Mouse (Mus musculus) adrenal gland, postnatal 14 days (tissue): ENCODE results near the gene Apex2. TPM values are rescaled to one million over a fixed set of nuclear protein-coding genes. Genes with fewer than 3 reads are reported as not detected.

ENCODE experiments used
- DNase-seq: peaks from one replicate; pipeline ENCODE4 v3.0.0; 2021; ENCODE audit warnings: mixed read lengths
- long read RNA-seq, 2 experiments: library from polyadenylated mRNA; stranded (forward); transcript quantifications; one replicate each; pipeline ENCODE4 v2.0.0; 2021
- total RNA-seq: library from RNA; stranded (reverse); gene quantifications from 2 replicates; pipeline ENCODE4 v1.2.3, GENCODE M21; 2021

Apex2 gene
- 18.9 and 22.9 TPM in 2 replicates for total RNA-seq
- long read RNA-seq, experiment 1, full-length matches to known transcripts = 13 of 18 reads
- long read RNA-seq, experiment 1, partial matches to known transcripts = 1 of 18 reads
- long read RNA-seq, experiment 1, other reads (novel, unspliced or antisense) = 4 of 18 reads
- long read RNA-seq, experiment 2, full-length matches to known transcripts = 10 of 13 reads
- long read RNA-seq, experiment 2, partial matches to known transcripts = 2 of 13 reads
- long read RNA-seq, experiment 2, other reads (novel, unspliced or antisense) = 1 of 13 reads

GRCm38 (mm10) chrX:150589696-150590095 lies at the start of gene Apex2:
TSS of gene Apex2 (minus strand) at chrX:150589868.
- DNase-seq = peak; percentile 21

DNA sequence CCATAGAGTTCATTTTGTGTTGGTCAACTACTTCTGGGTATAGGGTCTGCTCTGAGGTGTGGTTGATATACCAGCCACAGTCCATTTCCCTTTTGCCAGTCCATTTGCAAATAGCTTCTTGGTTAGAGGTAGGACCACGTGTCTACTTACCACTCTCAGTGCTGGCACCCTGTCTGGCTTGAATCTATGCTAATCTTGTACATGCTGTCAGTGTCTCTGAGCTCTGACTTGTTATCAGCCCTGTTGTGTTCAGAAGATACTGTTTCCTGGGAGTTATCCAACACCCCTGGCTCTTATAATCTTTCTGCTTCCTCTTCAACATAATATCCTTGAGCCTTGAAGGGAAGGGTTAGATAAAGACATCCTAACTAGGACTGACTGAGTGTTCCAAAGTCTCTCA lies 46.8 kb upstream of the Apex2 start:
- no peak for DNase-seq

DNA sequence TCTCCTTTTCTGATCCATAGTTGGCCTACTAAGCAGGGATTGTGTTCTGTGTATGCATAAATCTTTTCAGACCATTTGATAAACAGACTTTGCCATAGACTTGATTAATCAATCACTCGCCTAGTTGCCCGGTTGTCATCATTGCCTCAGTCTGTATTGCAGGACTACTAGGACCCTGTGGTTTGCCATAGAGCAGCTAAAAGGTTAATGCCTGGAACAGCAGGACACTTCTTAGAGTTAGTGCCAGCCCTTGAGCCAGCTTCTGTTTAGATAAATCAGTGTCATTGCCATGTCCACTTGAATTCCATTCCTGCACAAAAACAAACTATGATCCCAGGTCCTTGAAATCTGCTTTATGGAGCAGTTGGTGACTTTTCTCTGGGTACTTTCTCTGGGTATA lies 9.2 kb upstream of the Apex2 start:
- peak; percentile 26 for DNase-seq

GRCm38 (mm10) chrX:150595016-150595760 lies 5.5 kb upstream of the Apex2 start:
- no peak for DNase-seq

DNA sequence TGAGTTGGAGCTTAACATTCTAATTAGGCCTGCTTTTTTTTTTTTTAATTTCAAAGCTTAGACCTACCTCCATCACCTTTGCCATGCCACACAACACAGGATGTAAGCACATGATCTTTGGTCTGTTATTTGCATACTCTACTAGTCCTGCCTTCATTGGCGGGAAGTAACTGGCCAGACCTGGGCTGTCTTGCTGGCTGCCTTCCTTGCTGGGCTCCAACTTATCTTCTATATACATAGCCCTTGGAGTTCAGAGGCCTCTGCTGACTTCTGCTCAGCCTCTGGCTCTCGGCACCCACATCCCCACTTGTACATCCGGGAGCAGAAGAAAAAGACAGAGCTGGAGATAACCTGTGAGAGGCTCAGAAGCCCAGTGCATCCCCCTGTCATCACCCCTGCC lies 4.5 kb upstream of the Apex2 start:
- DNase-seq = no peak

GRCm38 (mm10) chrX:150593266-150594035 lies 3.8 kb upstream of the Apex2 start:
- peak; percentile 38 for DNase-seq

DNA sequence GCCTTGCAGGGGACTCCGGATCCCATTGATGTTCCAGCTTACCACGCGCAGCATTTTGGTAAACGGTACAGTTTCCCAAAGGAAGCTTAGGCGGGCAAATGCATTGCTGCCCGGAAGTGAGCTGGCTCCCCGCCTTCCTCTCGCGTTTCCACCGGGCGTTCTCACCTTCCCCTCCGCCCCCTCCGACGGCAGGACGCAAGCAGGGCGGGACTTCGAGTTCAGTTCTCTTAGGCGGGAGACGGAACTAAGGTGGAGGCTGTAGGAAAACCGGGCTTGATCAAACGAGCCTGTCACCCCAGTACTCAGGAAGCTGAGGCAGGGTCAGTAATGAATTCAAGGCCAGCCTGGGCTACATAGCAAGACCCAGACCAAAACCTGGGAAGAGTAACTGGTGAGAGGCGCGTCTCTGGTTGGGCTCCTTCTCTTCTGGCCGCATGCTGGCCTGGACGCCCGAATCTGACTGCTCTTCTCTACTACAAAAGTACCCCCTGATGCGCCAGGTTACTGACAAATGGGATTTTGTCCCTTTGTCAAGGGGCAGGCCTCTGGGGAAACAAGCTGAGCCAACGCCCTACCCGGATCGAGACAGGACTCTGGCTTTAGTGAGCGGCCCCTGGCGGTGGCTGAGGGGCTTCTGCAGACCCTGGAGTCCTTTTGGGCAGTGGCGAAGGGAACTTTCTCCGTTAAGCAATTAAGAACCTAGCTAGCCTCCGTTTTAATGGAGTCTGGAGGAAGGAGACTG lies 1.5 kb downstream of the Apex2 start, which contains the start of gene Pfkfb1:
Pfkfb1 (plus strand) TSS at position 207 of the 742 bp plus-strand sequence.
- DNase-seq = peak; percentile 91

DNA sequence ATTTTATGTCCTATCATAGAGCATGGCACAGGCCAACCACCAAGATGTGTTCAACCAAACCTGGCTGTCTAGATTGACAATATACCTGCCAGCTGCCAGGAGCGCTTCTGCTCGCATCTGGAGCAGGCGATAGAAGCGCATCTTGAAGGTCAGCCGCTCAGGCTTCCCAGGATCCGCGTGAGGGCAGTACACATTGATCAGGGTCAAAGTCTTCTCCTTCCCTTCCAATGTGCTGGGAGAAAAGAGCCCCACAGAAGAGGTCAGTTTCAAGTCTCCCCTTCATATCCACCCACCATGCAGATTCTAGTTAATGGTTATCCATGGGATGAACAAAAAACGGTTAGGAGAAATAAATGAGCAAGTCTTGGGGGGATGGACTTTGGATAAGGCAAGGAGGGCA lies 4.6 kb downstream of the Apex2 start:
- DNase-seq = no peak

- no peak for DNase-seq
These were observed 7.7 kb downstream of the Apex2 start for GRCm38 (mm10) chrX:150581921-150582320.

- DNase-seq = no peak
These were observed 24.9 kb downstream of the Apex2 start for GRCm38 (mm10) chrX:150564644-150565357.

DNA sequence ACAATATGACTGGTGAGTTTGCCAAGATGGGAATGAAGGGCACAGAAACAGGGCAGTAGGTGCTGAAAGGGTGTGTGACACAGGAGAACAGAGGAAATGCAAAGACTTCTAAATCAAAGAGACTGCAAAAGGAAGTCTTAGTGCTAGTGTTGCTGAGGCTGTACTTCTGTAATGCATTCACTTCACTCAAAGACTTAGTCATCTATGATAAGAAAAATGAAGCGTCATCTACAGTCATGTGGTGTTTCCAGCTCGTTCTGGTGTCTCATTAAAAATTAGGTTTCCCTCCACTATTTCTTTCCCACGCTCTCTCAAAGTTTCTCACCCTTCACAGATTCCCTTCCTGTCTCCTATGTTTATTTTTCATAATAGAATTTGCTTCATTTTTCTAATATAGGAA lies 35.6 kb downstream of the Apex2 start:
- no peak for DNase-seq

DNA sequence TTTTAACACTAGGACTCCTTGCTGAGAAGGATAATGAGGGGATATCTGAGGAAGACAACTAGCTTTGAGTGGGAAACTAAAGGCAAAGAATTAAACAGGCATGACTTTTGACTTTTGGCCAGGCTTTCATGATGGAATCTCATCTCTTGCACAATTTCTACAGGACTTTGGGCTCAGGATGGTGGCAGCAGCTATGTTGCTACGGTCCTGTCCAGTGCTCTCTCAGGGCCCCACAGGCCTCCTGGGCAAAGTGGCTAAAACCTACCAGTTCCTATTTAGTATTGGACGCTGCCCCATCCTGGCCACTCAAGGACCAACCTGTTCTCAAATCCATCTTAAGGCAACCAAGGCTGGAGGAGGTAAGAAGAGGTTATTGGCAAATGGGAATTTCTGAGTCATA lies 37.7 kb downstream of the Apex2 start:
- DNase-seq = no peak

DNA sequence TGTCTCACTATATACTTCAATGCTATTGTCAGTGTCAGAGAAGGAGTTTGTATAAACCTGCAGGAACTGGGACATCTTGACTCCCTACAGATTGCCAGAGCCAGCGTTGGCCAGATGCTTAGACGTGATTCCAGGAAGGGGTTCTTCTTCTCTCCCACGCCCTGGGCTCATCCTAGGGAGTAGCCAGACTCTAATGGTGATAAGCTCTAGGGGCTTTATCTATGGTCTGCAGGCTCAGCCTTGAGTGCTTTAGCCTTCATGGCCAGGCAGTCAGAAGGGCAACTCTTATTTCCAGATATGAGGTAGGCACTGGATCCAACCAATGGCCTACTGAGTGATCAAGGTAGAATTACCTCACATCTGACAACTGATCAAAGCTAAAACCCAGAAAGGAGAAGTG lies 40.0 kb downstream of the Apex2 start:
- no peak for DNase-seq

GRCm38 (mm10) chrX:150547239-150547638 lies 42.4 kb downstream of the Apex2 start, which contains the start of gene Alas2:
TSS of gene Alas2 (plus strand) at chrX:150547375.
- no peak for DNase-seq

DNA sequence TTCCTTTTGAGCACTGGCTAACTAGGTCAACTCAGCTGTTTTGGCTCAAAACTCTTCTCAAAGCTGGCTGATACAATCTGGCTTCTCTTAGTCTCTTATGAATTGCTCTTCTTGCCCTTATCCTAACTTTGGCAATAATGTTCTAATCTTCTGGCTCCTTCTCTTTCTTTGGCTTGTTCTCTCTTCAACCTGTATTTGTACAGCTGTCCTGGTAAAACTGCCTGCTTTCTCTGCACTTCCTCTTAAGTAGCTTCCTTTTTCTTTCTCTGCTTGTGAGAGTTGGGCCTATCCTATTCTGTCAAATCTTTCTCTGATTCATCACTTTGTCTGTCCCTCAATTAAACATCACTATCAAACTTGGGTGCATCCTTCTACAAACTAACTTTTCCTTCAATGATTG lies 48.0 kb downstream of the Apex2 start:
- DNase-seq = no peak

- no peak for DNase-seq
These were observed 49.6 kb downstream of the Apex2 start for GRCm38 (mm10) chrX:150540111-150540510.

DNA sequence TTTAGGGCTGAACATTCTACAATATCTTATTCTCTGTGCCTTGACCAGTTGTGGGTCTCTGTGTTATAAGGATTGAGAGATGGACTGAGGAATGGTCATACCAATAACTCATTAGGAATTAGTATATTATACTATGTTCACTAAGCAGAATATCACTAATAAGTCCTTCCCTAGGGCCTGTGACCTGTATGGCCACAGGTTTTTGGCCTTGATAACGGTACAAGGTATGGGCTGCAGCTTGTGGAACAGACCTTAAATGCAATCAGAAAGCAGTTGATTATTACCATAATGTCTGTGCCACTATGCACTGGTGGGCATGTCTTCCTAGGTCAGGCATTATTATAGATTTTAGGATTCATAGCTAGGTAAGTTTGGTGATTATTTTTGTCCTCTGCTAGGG lies 73.2 kb downstream of the Apex2 start:
- no peak for DNase-seq

- DNase-seq = no peak
These were observed 73.7 kb downstream of the Apex2 start for GRCm38 (mm10) chrX:150516015-150516414.

- no peak for DNase-seq
These were observed 75.5 kb downstream of the Apex2 start for GRCm38 (mm10) chrX:150514127-150514526.

- DNase-seq = no peak
These were observed 78.4 kb downstream of the Apex2 start for GRCm38 (mm10) chrX:150511274-150511673.

- DNase-seq = peak; percentile 12
These were observed 79.0 kb downstream of the Apex2 start for GRCm38 (mm10) chrX:150510631-150511030.

- no peak for DNase-seq
These were observed 81.0 kb downstream of the Apex2 start for GRCm38 (mm10) chrX:150508696-150509095.
